12 mouse cellular contexts compared by ENCODE assay signal in genomic region chr15:98793141-98793698, GRCm38 (mm10). TPM values are rescaled to one million over a fixed set of nuclear protein-coding genes. Genes with fewer than 3 reads are reported as not detected.
A peak's percentile ranks its signal among the peaks of the same experiment; 100 is the strongest.
DNase-seq lines count a peak whose midpoint lies in the region; ATAC-seq lines count a peak whose summit lies in the region.
"Had no signal": no experiment of that assay in that cellular context is flagged by ENCODE, and none has a peak within 500 bp of the region (broad histone marks: within the 10 kb centered on the region; RNA-seq: fewer than 3 reads in every experiment).

No protein-coding gene starts in this region.

- no peaks in the 10 kb centered on the region for H3K9me3 ChIP-seq in heart, embryonic 10.5 days
- no peaks in the 10 kb centered on the region for H3K9me3 ChIP-seq in heart, embryonic 11.5 days (replicated peaks; ENCODE audit: control insufficient read depth, low read length)
- no peaks in the 10 kb centered on the region for H3K9me3 ChIP-seq in hindbrain, embryonic 13.5 days
- H3K9me3 ChIP-seq in midbrain, embryonic 14.5 days (ENCODE audit: control insufficient read depth, low read length): no peaks in the 10 kb centered on the region

- H3K4me3 ChIP-seq in heart, embryonic 10.5 days: peak overlapping the region; percentile 39; the same call in 1 of the 2 replicates
- no peak overlapping the region for H3K4me3 ChIP-seq in heart, embryonic 11.5 days (ENCODE audit: low read depth, low read length)
- H3K4me3 ChIP-seq in hindbrain, embryonic 13.5 days: peak overlapping the region; percentile 39
- H3K4me3 ChIP-seq in midbrain, embryonic 14.5 days (replicated peaks; ENCODE audit: low read depth, low read length): peak overlapping the region; percentile 30

- H3K36me3 ChIP-seq in heart, embryonic 10.5 days: no peaks in the 10 kb centered on the region
- no peaks in the 10 kb centered on the region for H3K36me3 ChIP-seq in heart, embryonic 11.5 days (ENCODE audit: control insufficient read depth, insufficient read depth, low read length)
- H3K36me3 ChIP-seq in hindbrain, embryonic 13.5 days: no peaks in the 10 kb centered on the region
- H3K36me3 ChIP-seq in midbrain, embryonic 14.5 days (ENCODE audit: control insufficient read depth, insufficient read depth, low read length): no peaks in the 10 kb centered on the region

- no peak for DNase-seq in heart, embryonic 10.5 days (ENCODE audit: low spot score)
- DNase-seq in midbrain, embryonic 14.5 days: no peak
- DNase-seq in layer of hippocampus, adult 9-10 months (ENCODE audit: low spot score): no peak
- no peak for DNase-seq in spleen, adult 18-20 months
- no peak for DNase-seq in right cerebral cortex, postnatal 25 days
- DNase-seq: kidney, postnatal 25 days had no signal

- no peak overlapping the region for H3K4me2 ChIP-seq in heart, embryonic 11.5 days
- H3K4me2 ChIP-seq in hindbrain, embryonic 13.5 days: peak overlapping the region; percentile 55
- H3K4me2 ChIP-seq in midbrain, embryonic 14.5 days (ENCODE audit: low read length): peak overlapping the region; percentile 51

- peaks cover 100% of the 10 kb centered on the region for H3K27me3 ChIP-seq in heart, embryonic 10.5 days (ENCODE audit: insufficient read depth, poor library complexity, severe bottlenecking)
- peaks cover 100% of the 10 kb centered on the region for H3K27me3 ChIP-seq in heart, embryonic 11.5 days (ENCODE audit: control insufficient read depth, insufficient read depth, low read length)
- peaks cover 98% of the 10 kb centered on the region for H3K27me3 ChIP-seq in hindbrain, embryonic 13.5 days
- H3K27me3 ChIP-seq in midbrain, embryonic 14.5 days (ENCODE audit: control insufficient read depth, insufficient read depth, low read length): peaks cover 96% of the 10 kb centered on the region

- no peak for ATAC-seq in heart, embryonic 11.5 days (replicated peaks; ENCODE audit: insufficient number of reproducible peaks, low FRiP score, low TSS enrichment)
- ATAC-seq in CD4-positive, CD25-positive, alpha-beta regulatory T cell, adult 4 months: peak; percentile 47
- no peak for ATAC-seq in hindbrain, embryonic 13.5 days (ENCODE audit: low FRiP score)
- ATAC-seq in midbrain, embryonic 14.5 days (ENCODE audit: low FRiP score, low TSS enrichment): no peak

- H3K4me1 ChIP-seq in heart, embryonic 10.5 days: peaks cover 55% of the 10 kb centered on the region
- H3K4me1 ChIP-seq in heart, embryonic 11.5 days (ENCODE audit: control insufficient read depth, insufficient read depth, low read length): peaks cover 19% of the 10 kb centered on the region
- peaks cover 59% of the 10 kb centered on the region for H3K4me1 ChIP-seq in hindbrain, embryonic 13.5 days (replicated peaks)
- H3K4me1 ChIP-seq in midbrain, embryonic 14.5 days (ENCODE audit: control insufficient read depth, insufficient read depth, low read length): peaks cover 12% of the 10 kb centered on the region; the same call in 1 of the 2 replicates

- WGBS in heart, embryonic 10.5 days: 3% methylated on average over 13 of the region's 13 CpGs
- 4% methylated on average over 13 of the region's 13 CpGs for WGBS in heart, embryonic 11.5 days (ENCODE audit: insufficient replicate concordance)
- WGBS in hindbrain, embryonic 13.5 days: 2% methylated on average over 13 of the region's 13 CpGs
- WGBS in midbrain, embryonic 14.5 days: 8% methylated on average over 13 of the region's 13 CpGs

- H3K27ac ChIP-seq in heart, embryonic 10.5 days: no peak overlapping the region
- no peak overlapping the region for H3K27ac ChIP-seq in heart, embryonic 11.5 days (ENCODE audit: low read depth, low read length)
- H3K27ac ChIP-seq in hindbrain, embryonic 13.5 days: no peak overlapping the region
- no peak overlapping the region for H3K27ac ChIP-seq in midbrain, embryonic 14.5 days (replicated peaks; ENCODE audit: low read depth, low read length)

- no peak overlapping the region for H3K9ac ChIP-seq in heart, embryonic 11.5 days (ENCODE audit: low read depth, low read length)
- no peak overlapping the region for H3K9ac ChIP-seq in hindbrain, embryonic 13.5 days
- H3K9ac ChIP-seq in midbrain, embryonic 14.5 days (replicated peaks; ENCODE audit: low read length): no peak overlapping the region; the same call in 1 of the 2 replicates

RNA-seq across cellular contexts. Expression of gene Wnt1, which starts 3.6 kb away (rescaled TPM):
- polyA plus RNA-seq in heart, embryonic 10.5 days (2016; fragmentation: Nextera tagmentation; extraction: Ambion mirVana): not detected in 2 replicates
- polyA plus RNA-seq in heart, embryonic 11.5 days (2014; fragmentation: Nextera tagmentation; extraction: Ambion mirVana): not detected in 2 replicates
- not detected for polyA plus RNA-seq in CD4-positive, CD25-positive, alpha-beta regulatory T cell, adult 4 months (2017; shearing (Covaris generic))
- polyA plus RNA-seq in hindbrain, embryonic 13.5 days (2015; fragmentation: Nextera tagmentation; extraction: Ambion mirVana): 3.7 and 4.6 TPM in 2 replicates
- polyA plus RNA-seq in midbrain, embryonic 14.5 days (2014; fragmentation: Nextera tagmentation; extraction: Ambion mirVana): 1.3 and 4.1 TPM in 2 replicates
- polyA plus RNA-seq: gonadal fat pad, adult 2 months; limb, embryonic 11.5 days; spleen, adult 2 months had no signal

RNA-seq across cellular contexts. Expression of gene Wnt10b, which starts 15.3 kb away (rescaled TPM):
- polyA plus RNA-seq in heart, embryonic 10.5 days (2016; fragmentation: Nextera tagmentation; extraction: Ambion mirVana): 0.09 TPM in 1 of 2 replicates, not detected in the other
- polyA plus RNA-seq in heart, embryonic 11.5 days (2014; fragmentation: Nextera tagmentation; extraction: Ambion mirVana): not detected in 2 replicates
- polyA plus RNA-seq in CD4-positive, CD25-positive, alpha-beta regulatory T cell, adult 4 months (2017; shearing (Covaris generic)): not detected
- 0.12 TPM in 1 of 2 replicates, not detected in the other for polyA plus RNA-seq in hindbrain, embryonic 13.5 days (2015; fragmentation: Nextera tagmentation; extraction: Ambion mirVana)
- polyA plus RNA-seq in midbrain, embryonic 14.5 days (2014; fragmentation: Nextera tagmentation; extraction: Ambion mirVana): not detected in 2 replicates

RNA-seq across cellular contexts. Expression of gene Ddn, which starts 16.1 kb away (rescaled TPM):
- polyA plus RNA-seq in heart, embryonic 10.5 days (2016; fragmentation: Nextera tagmentation; extraction: Ambion mirVana): 0.06 TPM in 1 of 2 replicates, not detected in the other
- polyA plus RNA-seq in heart, embryonic 11.5 days (2014; fragmentation: Nextera tagmentation; extraction: Ambion mirVana): 0.11 and 0.25 TPM in 2 replicates
- not detected for polyA plus RNA-seq in CD4-positive, CD25-positive, alpha-beta regulatory T cell, adult 4 months (2017; shearing (Covaris generic))
- polyA plus RNA-seq in hindbrain, embryonic 13.5 days (2015; fragmentation: Nextera tagmentation; extraction: Ambion mirVana): 0.63 and 0.69 TPM in 2 replicates
- polyA plus RNA-seq in midbrain, embryonic 14.5 days (2014; fragmentation: Nextera tagmentation; extraction: Ambion mirVana): 0.57 and 0.66 TPM in 2 replicates
- polyA plus RNA-seq: limb, embryonic 11.5 days had no signal

RNA-seq across cellular contexts. Expression of gene Arf3, which starts 30.2 kb away (rescaled TPM):
- polyA plus RNA-seq in heart, embryonic 10.5 days (2016; fragmentation: Nextera tagmentation; extraction: Ambion mirVana): 41.7 and 42.7 TPM in 2 replicates
- 22.8 and 30.7 TPM in 2 replicates for polyA plus RNA-seq in heart, embryonic 11.5 days (2014; fragmentation: Nextera tagmentation; extraction: Ambion mirVana)
- polyA plus RNA-seq in CD4-positive, CD25-positive, alpha-beta regulatory T cell, adult 4 months (2017; shearing (Covaris generic)): 10 to 100 TPM; 33.0 to 35.3 TPM
- polyA plus RNA-seq in hindbrain, embryonic 13.5 days (2015; fragmentation: Nextera tagmentation; extraction: Ambion mirVana): 68.4 and 71.7 TPM in 2 replicates
- 57.5 and 63.3 TPM in 2 replicates for polyA plus RNA-seq in midbrain, embryonic 14.5 days (2014; fragmentation: Nextera tagmentation; extraction: Ambion mirVana)

RNA-seq across cellular contexts. Expression of gene Prkag1, which starts 38.1 kb away (rescaled TPM):
- 95.0 and 97.7 TPM in 2 replicates for polyA plus RNA-seq in heart, embryonic 10.5 days (2016; fragmentation: Nextera tagmentation; extraction: Ambion mirVana)
- polyA plus RNA-seq in heart, embryonic 11.5 days (2014; fragmentation: Nextera tagmentation; extraction: Ambion mirVana): 72.1 and 74.7 TPM in 2 replicates
- 100 to 1,000 TPM; 126 to 187 TPM for polyA plus RNA-seq in CD4-positive, CD25-positive, alpha-beta regulatory T cell, adult 4 months (2017; shearing (Covaris generic))
- 73.4 and 77.5 TPM in 2 replicates for polyA plus RNA-seq in hindbrain, embryonic 13.5 days (2015; fragmentation: Nextera tagmentation; extraction: Ambion mirVana)
- polyA plus RNA-seq in midbrain, embryonic 14.5 days (2014; fragmentation: Nextera tagmentation; extraction: Ambion mirVana): 56.5 and 72.8 TPM in 2 replicates
